ENCODE assay signal across 8 mouse cellular contexts in genomic region chr9:52298329-52298728, GRCm38 (mm10).
DNase-seq lines count a peak whose midpoint lies in the region; ATAC-seq and TF ChIP-seq lines count a peak whose summit lies in the region.

No protein-coding gene starts in this region.

- no peak for DNase-seq in forebrain, embryonic 11.5 days (ENCODE audit: low spot score)
- DNase-seq in forebrain, embryonic 10.5 days (ENCODE audit: extremely low spot score, low spot score) = no peak
- peak; percentile 79 for DNase-seq in lung, embryonic 14.5 days
- no peak for DNase-seq in lung, adult 2 months
- DNase-seq in brain, adult 2 months (ENCODE audit: low read depth, low spot score) = peak; percentile 81
- no peak for DNase-seq in spleen, adult 12 weeks (ENCODE audit: low spot score)

- ATAC-seq in forebrain, embryonic 11.5 days (replicated peaks; ENCODE audit: low FRiP score) = peak; percentile 73; the same call in 1 of the 2 replicates
- peak; percentile 52; the same call in 1 of the 2 replicates for ATAC-seq in lung, embryonic 14.5 days (ENCODE audit: insufficient read depth)
- peak; percentile 85 for ATAC-seq in hindbrain, embryonic 16.5 days
- ATAC-seq in neural tube, embryonic 14.5 days (ENCODE audit: low read depth) = peak; percentile 63; the same call in 1 of the 2 replicates

- no peaks in the 10 kb centered on the region for H3K27me3 ChIP-seq in forebrain, embryonic 11.5 days (ENCODE audit: control insufficient read depth, insufficient read depth, low read length)
- no peaks in the 10 kb centered on the region for H3K27me3 ChIP-seq in forebrain, embryonic 10.5 days (ENCODE audit: poor library complexity, severe bottlenecking)
- no peaks in the 10 kb centered on the region for H3K27me3 ChIP-seq in lung, embryonic 14.5 days (ENCODE audit: insufficient read depth, low read length)
- no peaks in the 10 kb centered on the region for H3K27me3 ChIP-seq in hindbrain, embryonic 16.5 days (replicated peaks; ENCODE audit: control insufficient read depth, insufficient read depth, low read length)
- H3K27me3 ChIP-seq in neural tube, embryonic 14.5 days (ENCODE audit: control insufficient read depth, insufficient read depth, low read length) = no peaks in the 10 kb centered on the region

- no peaks in the 10 kb centered on the region for H3K4me1 ChIP-seq in forebrain, embryonic 11.5 days (replicated peaks; ENCODE audit: control insufficient read depth, insufficient read depth, low read length)
- H3K4me1 ChIP-seq in forebrain, embryonic 10.5 days = no peaks in the 10 kb centered on the region
- H3K4me1 ChIP-seq in lung, embryonic 14.5 days (ENCODE audit: insufficient read depth) = no peaks in the 10 kb centered on the region
- no peaks in the 10 kb centered on the region for H3K4me1 ChIP-seq in lung, adult 2 months (ENCODE audit: control insufficient read depth, insufficient read depth, low read length)
- no peaks in the 10 kb centered on the region for H3K4me1 ChIP-seq in hindbrain, embryonic 16.5 days (ENCODE audit: control insufficient read depth, insufficient read depth, low read depth, low read length)
- H3K4me1 ChIP-seq in neural tube, embryonic 14.5 days (ENCODE audit: control insufficient read depth, insufficient read depth, low read length) = no peaks in the 10 kb centered on the region

- peak; percentile 70 for TF ChIP-seq CTCF in lung, embryonic 14.5 days (IDR thresholded peaks at IDR 0.05; ENCODE audit: low read depth)
- TF ChIP-seq CTCF in lung, adult 2 months (IDR thresholded peaks at IDR 0.05; ENCODE audit: insufficient read depth, low read length) = no peak

- H3K36me3 ChIP-seq in forebrain, embryonic 11.5 days (ENCODE audit: control insufficient read depth, insufficient read depth, low read length) = no peaks in the 10 kb centered on the region
- H3K36me3 ChIP-seq in forebrain, embryonic 10.5 days (replicated peaks) = no peaks in the 10 kb centered on the region
- no peaks in the 10 kb centered on the region for H3K36me3 ChIP-seq in lung, embryonic 14.5 days (ENCODE audit: insufficient read depth)
- H3K36me3 ChIP-seq in hindbrain, embryonic 16.5 days (ENCODE audit: control insufficient read depth, insufficient read depth, low read length) = no peaks in the 10 kb centered on the region
- no peaks in the 10 kb centered on the region for H3K36me3 ChIP-seq in neural tube, embryonic 14.5 days (ENCODE audit: control insufficient read depth, insufficient read depth, low read length)

- WGBS in forebrain, embryonic 11.5 days = 15% methylated on average over 6 of the region's 6 CpGs
- WGBS in forebrain, embryonic 10.5 days = 16% methylated on average over 6 of the region's 6 CpGs
- 6% methylated on average over 6 of the region's 6 CpGs for WGBS in lung, embryonic 14.5 days
- 4% methylated on average over 6 of the region's 6 CpGs for WGBS in lung, adult 2 months
- 8% methylated on average over 6 of the region's 6 CpGs for WGBS in hindbrain, embryonic 16.5 days
- 11% methylated on average over 6 of the region's 6 CpGs for WGBS in neural tube, embryonic 14.5 days

- H3K9me3 ChIP-seq in forebrain, embryonic 11.5 days (ENCODE audit: control insufficient read depth, low read length) = no peaks in the 10 kb centered on the region
- no peaks in the 10 kb centered on the region for H3K9me3 ChIP-seq in forebrain, embryonic 10.5 days
- H3K9me3 ChIP-seq in lung, embryonic 14.5 days (ENCODE audit: low read depth, low read length) = no peaks in the 10 kb centered on the region
- H3K9me3 ChIP-seq in hindbrain, embryonic 16.5 days (ENCODE audit: control insufficient read depth, low read length) = no peaks in the 10 kb centered on the region
- H3K9me3 ChIP-seq in neural tube, embryonic 14.5 days (ENCODE audit: control insufficient read depth, low read length) = no peaks in the 10 kb centered on the region

- H3K27ac ChIP-seq in forebrain, embryonic 11.5 days (ENCODE audit: low read depth, low read length) = no peak overlapping the region
- no peak overlapping the region for H3K27ac ChIP-seq in forebrain, embryonic 10.5 days
- H3K27ac ChIP-seq in lung, embryonic 14.5 days (ENCODE audit: low read depth) = no peak overlapping the region
- H3K27ac ChIP-seq in hindbrain, embryonic 16.5 days (ENCODE audit: low read depth, low read length) = no peak overlapping the region
- no peak overlapping the region for H3K27ac ChIP-seq in neural tube, embryonic 14.5 days (ENCODE audit: low read depth, low read length)

- no peak overlapping the region for H3K9ac ChIP-seq in forebrain, embryonic 11.5 days (ENCODE audit: low read length)
- H3K9ac ChIP-seq in lung, embryonic 14.5 days = no peak overlapping the region
- H3K9ac ChIP-seq in hindbrain, embryonic 16.5 days (ENCODE audit: low read depth, low read length) = no peak overlapping the region
- no peak overlapping the region for H3K9ac ChIP-seq in neural tube, embryonic 14.5 days (replicated peaks; ENCODE audit: low read depth, low read length)

- no peak overlapping the region for H3K4me3 ChIP-seq in forebrain, embryonic 11.5 days (ENCODE audit: low read depth, low read length)
- no peak overlapping the region for H3K4me3 ChIP-seq in forebrain, embryonic 10.5 days
- H3K4me3 ChIP-seq in lung, embryonic 14.5 days (ENCODE audit: low read depth, low read length) = no peak overlapping the region
- no peak overlapping the region for H3K4me3 ChIP-seq in lung, adult 2 months (replicated peaks; ENCODE audit: extremely low read depth, low read depth, low read length)
- H3K4me3 ChIP-seq in hindbrain, embryonic 16.5 days (ENCODE audit: low read length) = no peak overlapping the region
- H3K4me3 ChIP-seq in neural tube, embryonic 14.5 days (ENCODE audit: low read depth, low read length) = no peak overlapping the region

- no peak overlapping the region for H3K4me2 ChIP-seq in forebrain, embryonic 11.5 days (ENCODE audit: low read depth, low read length, severe bottlenecking)
- H3K4me2 ChIP-seq in lung, embryonic 14.5 days = no peak overlapping the region
- no peak overlapping the region for H3K4me2 ChIP-seq in hindbrain, embryonic 16.5 days (ENCODE audit: low read length)
- H3K4me2 ChIP-seq in neural tube, embryonic 14.5 days (ENCODE audit: low read depth, low read length) = no peak overlapping the region

- no peak for TF ChIP-seq POLR2A in lung, adult 2 months (IDR thresholded peaks at IDR 0.05; ENCODE audit: borderline replicate concordance, extremely low read depth, low read depth, low read length)

Comparison
In these comparisons a context has a peak if more than half of its experiments do, and no peak if none do; other contexts are left out.
1. DNase-seq: peak in lung, embryonic 14.5 days (single experiment) and brain, adult 2 months (single experiment); none in forebrain, embryonic 11.5 days (single experiment), forebrain, embryonic 10.5 days (single experiment), lung, adult 2 months (single experiment) and spleen, adult 12 weeks (single experiment).
2. Peak in every context shown above with its lines, with median percentiles within 50 percentile points of each other: ATAC-seq.